Mouse (Mus musculus): Measurements from ENCODE around the gene Tiparp. TPM values are rescaled to one million over a fixed set of nuclear protein-coding genes. Genes with fewer than 3 reads are reported as not detected.

The Tiparp gene
- polyA plus RNA-seq, 1 experiment from 2014 or later = 38.6 TPM

DNA sequence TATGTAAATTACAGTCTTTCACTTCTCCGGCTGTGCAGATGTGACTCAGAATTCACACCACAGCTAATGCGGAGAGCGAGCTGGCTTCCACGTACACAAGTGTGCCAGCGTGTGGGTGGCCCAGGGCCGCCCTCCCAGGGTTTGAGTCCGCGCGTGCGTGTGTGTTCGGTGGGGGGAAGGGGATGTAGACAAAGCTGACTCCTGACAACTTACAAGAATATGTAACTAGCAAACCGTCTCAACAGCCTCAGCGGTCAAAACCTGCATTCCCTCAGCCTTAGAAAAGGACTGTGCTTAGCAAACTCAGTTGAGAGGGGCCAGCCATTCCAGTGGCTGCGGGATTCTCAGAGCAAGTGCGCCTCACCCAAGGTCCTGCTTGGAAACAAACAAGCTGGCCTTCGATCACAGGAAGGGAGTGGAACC is 58.3 kb downstream of the Tiparp start:
- Histone ChIP-seq H3K27ac (peak overlapping the region; percentile 64; the same call in 1 of the 2 replicates), H3K4me2 (peak overlapping the region; percentile 52), H3K4me1 (peaks cover 38% of the 10 kb centered on the region), H3K4me3 (peak overlapping the region; percentile 21), H3K36me3 (no peaks in the 10 kb centered on the region), H3K27me3 (no peaks in the 10 kb centered on the region), H3K9ac (peak overlapping the region; percentile 11; the same call in 1 of the 2 replicates), H3K9me3 (no peaks in the 10 kb centered on the region)
- WGBS = 8% methylated on average over 16 of the region's 16 CpGs
- ATAC-seq (ENCODE audit: insufficient number of reproducible peaks, insufficient read depth, low FRiP score, low TSS enrichment, low read depth) = 0 out of 2 replicates have a peak, but pooled peaks have one; percentile 40

DNA sequence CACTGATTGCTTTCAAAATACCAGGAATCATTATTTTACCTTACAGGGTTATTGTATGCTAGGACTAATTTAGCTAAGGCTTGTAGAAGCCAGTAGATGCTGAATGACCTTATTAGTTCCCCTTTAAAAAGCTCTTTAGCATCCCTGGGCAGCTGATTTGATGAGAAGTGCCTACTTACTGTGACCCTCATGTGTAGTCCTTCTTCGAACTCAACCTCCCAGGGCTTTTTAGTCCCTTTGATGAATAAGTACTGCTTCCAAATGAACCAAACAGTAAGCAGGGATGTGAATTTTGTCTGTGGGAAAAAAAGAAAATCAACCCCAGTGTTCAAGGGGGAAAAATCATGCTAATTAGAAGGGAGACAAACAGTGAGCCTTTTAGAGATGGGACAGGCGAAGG is 58.8 kb downstream of the Tiparp start:
- ATAC-seq (ENCODE audit: insufficient number of reproducible peaks, insufficient read depth, low FRiP score, low TSS enrichment, low read depth) = no peak
- no peaks in the 10 kb centered on the region for H3K9me3 ChIP-seq
- no peak overlapping the region for H3K4me3 ChIP-seq
- H3K27me3 ChIP-seq = no peaks in the 10 kb centered on the region
- peaks cover 38% of the 10 kb centered on the region for H3K4me1 ChIP-seq
- H3K4me2 ChIP-seq = peak overlapping the region; percentile 52
- 56% methylated on average over 2 of the region's 2 CpGs for WGBS
- H3K27ac ChIP-seq = peak overlapping the region; percentile 64; the same call in 1 of the 2 replicates
- H3K36me3 ChIP-seq = no peaks in the 10 kb centered on the region
- no peak overlapping the region for H3K9ac ChIP-seq

DNA sequence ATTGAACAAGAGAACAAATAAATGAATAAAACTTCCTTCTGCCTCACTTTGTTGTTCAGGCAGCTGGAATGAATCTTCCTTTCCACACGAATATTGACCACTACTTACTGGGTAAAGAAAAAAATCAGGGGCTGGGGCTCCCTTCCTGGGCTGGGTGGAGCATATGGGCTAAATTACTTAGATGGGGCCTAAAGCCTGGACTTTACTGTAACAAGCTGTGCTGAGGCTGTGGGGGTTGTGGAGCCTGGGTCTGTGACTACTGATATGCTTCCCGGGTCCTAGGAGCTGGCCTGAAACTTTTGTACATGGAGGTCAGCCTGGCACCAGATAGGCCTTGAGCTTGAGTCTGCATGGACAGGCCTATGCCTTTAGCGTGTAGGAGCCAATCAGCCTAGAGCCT is 60.2 kb downstream of the Tiparp start:
- no peaks in the 10 kb centered on the region for H3K9me3 ChIP-seq
- no peaks in the 10 kb centered on the region for H3K36me3 ChIP-seq
- H3K27me3 ChIP-seq = no peaks in the 10 kb centered on the region
- peak overlapping the region; percentile 64 for H3K27ac ChIP-seq
- no peak for ATAC-seq (ENCODE audit: insufficient number of reproducible peaks, insufficient read depth, low FRiP score, low TSS enrichment, low read depth)
- WGBS = 36% methylated on average over 3 of the region's 3 CpGs
- no peak overlapping the region for H3K4me2 ChIP-seq
- no peak overlapping the region for H3K4me3 ChIP-seq
- H3K9ac ChIP-seq = no peak overlapping the region
- peaks cover 38% of the 10 kb centered on the region for H3K4me1 ChIP-seq

DNA sequence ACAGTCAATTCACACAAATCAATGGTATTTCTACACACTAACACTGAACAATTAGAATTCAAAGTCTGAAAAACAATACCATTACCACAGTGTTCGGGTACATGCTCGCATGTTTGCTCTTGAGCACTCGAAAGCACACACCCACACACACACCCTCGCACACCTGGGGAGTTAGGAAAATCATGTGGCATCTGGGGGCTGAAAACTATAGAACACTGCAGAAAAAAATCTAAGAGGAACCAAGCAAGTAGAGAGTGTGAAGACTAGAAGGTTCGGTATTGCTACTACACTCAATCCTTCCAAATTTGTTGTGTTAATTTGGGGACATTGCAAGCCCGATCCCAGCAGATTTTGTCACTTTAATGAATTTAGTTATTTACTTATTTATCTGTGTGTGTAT is 64.6 kb downstream of the Tiparp start:
- Histone ChIP-seq H3K27me3 (no peaks in the 10 kb centered on the region), H3K4me2 (no peak overlapping the region), H3K4me3 (no peak overlapping the region), H3K9me3 (no peaks in the 10 kb centered on the region), H3K4me1 (peaks cover 29% of the 10 kb centered on the region), H3K27ac (no peak overlapping the region), H3K9ac (no peak overlapping the region), H3K36me3 (no peaks in the 10 kb centered on the region)
- WGBS = 94% methylated on average over 6 of the region's 6 CpGs
- no peak for ATAC-seq (ENCODE audit: insufficient number of reproducible peaks, insufficient read depth, low FRiP score, low TSS enrichment, low read depth)

DNA sequence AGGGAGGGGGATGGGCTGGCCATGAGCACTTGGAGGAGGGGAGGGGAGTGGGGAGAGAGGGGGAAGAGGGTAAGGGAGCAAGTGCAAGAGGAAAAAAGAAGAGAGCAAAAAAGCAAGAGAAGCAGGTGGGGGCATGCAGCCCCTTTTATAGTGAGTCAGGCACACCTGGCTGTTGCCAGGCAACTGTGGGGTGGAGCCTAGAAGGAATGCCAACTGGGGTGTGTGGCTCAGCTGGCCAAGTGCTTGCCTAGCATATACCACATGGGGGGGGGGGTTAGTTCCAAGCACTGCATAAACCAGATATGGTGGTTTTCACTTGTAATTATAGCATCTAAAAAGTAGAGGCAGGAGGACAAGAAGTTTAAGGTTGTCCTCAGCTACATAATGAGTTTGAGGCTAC is 66.3 kb downstream of the Tiparp start:
- ATAC-seq (ENCODE audit: insufficient number of reproducible peaks, insufficient read depth, low FRiP score, low TSS enrichment, low read depth) = 0 out of 2 replicates have a peak, but pooled peaks have one; percentile 20
- no peak overlapping the region for H3K9ac ChIP-seq
- H3K4me1 ChIP-seq = peaks cover 28% of the 10 kb centered on the region
- H3K36me3 ChIP-seq = no peaks in the 10 kb centered on the region
- no peak overlapping the region; the same call in 1 of the 2 replicates for H3K27ac ChIP-seq
- H3K4me3 ChIP-seq = no peak overlapping the region
- H3K9me3 ChIP-seq = no peaks in the 10 kb centered on the region
- no peak overlapping the region for H3K4me2 ChIP-seq
- no peaks in the 10 kb centered on the region for H3K27me3 ChIP-seq

DNA sequence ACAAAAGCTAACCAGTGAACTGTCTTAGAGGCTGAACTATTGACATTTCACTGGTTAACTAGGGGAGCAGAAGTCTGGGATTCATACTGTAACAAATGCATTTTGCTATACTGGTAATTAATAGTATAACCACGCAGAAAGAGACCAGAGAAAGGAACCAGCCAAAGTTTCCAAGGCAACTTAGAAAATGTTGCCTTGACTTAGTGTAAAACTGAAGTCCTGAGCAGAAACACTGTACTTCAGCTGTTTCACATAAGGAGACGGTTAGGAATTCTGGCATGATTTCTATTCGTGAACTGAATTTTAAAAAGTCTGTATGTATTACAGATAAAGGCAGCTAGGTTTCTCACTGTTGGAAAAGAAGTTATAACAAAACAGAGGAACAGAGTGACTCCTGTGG is 67.0 kb downstream of the Tiparp start:
- Histone ChIP-seq H3K9ac (no peak overlapping the region), H3K4me2 (no peak overlapping the region), H3K36me3 (no peaks in the 10 kb centered on the region), H3K4me1 (peaks cover 28% of the 10 kb centered on the region), H3K4me3 (no peak overlapping the region), H3K27ac (peak overlapping the region; percentile 80), H3K9me3 (no peaks in the 10 kb centered on the region), H3K27me3 (no peaks in the 10 kb centered on the region)
- no peak for ATAC-seq (ENCODE audit: insufficient number of reproducible peaks, insufficient read depth, low FRiP score, low TSS enrichment, low read depth)
- 30% methylated on average over 3 of the region's 3 CpGs for WGBS

DNA sequence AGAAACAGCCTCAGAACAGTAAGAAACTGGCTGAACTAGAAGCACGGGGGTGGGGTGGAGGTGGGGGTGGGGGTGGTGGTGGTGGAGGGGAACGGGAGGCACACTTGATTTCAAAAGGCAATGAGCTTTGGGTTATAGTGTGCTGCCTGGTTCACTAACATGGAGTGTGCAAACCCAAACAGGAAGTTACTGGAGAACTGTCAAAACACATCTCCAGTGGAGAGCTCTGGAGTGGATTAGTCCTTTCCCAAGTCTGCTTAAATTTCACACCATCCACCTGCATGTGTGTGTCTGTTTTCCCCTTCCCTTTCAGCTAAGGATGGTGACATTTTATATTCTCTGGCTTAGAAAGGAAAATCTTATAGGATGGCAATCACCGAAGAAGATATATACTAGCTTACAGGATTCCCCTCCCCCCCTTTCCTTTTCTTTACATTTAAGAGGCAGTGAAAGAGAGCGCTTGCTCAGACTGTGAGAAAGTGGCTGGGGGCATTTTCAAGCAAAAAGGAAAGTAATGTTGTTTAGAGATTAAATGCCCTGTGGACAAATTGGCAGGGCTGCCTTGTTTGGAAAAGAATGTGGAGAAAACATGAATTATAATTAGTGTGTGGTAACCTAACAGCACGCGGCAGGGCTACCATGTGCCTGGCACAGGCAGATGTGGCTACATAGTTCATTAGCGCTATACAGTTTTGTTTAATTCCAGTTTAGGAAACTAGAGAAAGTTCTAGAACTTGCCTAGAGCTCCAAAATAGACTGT is 70.0 kb downstream of the Tiparp start:
- ATAC-seq (ENCODE audit: insufficient number of reproducible peaks, insufficient read depth, low FRiP score, low TSS enrichment, low read depth) = no peak
- H3K4me3 ChIP-seq = no peak overlapping the region
- no peak overlapping the region for H3K27ac ChIP-seq
- no peak overlapping the region for H3K9ac ChIP-seq
- WGBS = 48% methylated on average over 7 of the region's 7 CpGs
- H3K4me2 ChIP-seq = no peak overlapping the region
- no peaks in the 10 kb centered on the region for H3K9me3 ChIP-seq
- H3K36me3 ChIP-seq = no peaks in the 10 kb centered on the region
- H3K4me1 ChIP-seq = peaks cover 44% of the 10 kb centered on the region
- H3K27me3 ChIP-seq = no peaks in the 10 kb centered on the region

DNA sequence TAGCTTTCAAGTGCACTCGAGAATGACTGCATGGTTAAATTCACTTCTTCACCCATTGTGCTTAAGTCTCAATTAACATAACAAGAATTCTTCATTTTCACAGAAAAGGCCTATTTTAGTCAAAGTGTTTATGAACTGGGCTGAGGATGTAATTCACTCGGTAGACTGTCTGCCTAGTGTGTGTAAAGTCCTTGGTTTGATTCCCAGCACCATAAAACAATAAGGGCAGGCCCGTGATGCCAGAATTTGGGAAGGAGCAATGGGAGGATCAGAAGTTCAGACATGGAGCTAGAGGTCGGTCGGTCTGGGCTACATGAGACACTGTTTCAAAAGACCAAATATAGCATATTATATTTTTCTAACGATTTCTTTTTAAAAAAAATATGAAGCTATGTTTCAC is 70.9 kb downstream of the Tiparp start:
- no peaks in the 10 kb centered on the region for H3K36me3 ChIP-seq
- no peaks in the 10 kb centered on the region for H3K9me3 ChIP-seq
- no peaks in the 10 kb centered on the region for H3K27me3 ChIP-seq
- no peak overlapping the region for H3K27ac ChIP-seq
- no peak overlapping the region for H3K9ac ChIP-seq
- ATAC-seq (ENCODE audit: insufficient number of reproducible peaks, insufficient read depth, low FRiP score, low TSS enrichment, low read depth) = no peak
- no peak overlapping the region for H3K4me3 ChIP-seq
- H3K4me2 ChIP-seq = no peak overlapping the region
- peaks cover 43% of the 10 kb centered on the region for H3K4me1 ChIP-seq
- 86% methylated on average over 6 of the region's 6 CpGs for WGBS

DNA sequence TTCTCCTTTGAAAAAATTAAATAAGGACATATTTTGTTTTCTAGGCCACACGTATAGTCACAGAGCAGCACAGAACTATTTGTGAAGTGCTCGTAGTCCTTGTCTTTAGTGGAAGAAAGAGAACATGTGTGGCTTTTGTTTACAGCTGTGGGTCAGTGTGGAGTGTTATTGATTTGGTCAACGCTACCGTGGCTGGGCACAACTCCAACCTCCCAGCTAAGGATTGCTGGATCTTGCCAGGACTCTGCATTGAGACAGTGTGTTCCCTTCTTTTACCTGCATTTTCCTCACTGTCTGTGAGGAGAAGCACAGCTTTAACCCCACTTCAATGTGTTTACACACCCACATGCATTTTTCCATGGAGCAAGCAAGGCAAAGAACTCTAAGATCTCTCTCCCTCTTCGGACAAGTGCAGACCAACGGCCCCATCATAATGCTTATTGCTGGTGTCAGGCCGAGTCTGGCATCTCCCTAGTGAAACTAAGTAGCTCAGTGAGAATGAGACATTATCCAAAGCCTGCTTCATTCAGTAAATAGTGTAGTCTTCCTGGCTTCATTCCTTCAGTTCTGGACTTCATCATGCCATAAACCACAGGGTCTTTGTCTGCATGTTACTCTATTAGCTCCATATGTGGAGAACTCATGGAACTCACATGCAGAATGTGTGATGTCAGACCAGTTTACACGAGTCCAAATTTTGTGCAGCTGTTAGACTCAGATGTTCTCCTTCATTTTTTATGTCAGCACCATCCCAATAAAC is 73.3 kb downstream of the Tiparp start:
- no peak overlapping the region for H3K9ac ChIP-seq
- peaks cover 26% of the 10 kb centered on the region for H3K4me1 ChIP-seq
- H3K4me2 ChIP-seq = no peak overlapping the region
- H3K4me3 ChIP-seq = no peak overlapping the region
- 57% methylated on average over 8 of the region's 8 CpGs for WGBS
- no peaks in the 10 kb centered on the region for H3K27me3 ChIP-seq
- peak overlapping the region; percentile 44; the same call in 1 of the 2 replicates for H3K27ac ChIP-seq
- peak; percentile 64; the same call in 1 of the 2 replicates for ATAC-seq (ENCODE audit: insufficient number of reproducible peaks, insufficient read depth, low FRiP score, low TSS enrichment, low read depth)
- H3K36me3 ChIP-seq = no peaks in the 10 kb centered on the region
- no peaks in the 10 kb centered on the region for H3K9me3 ChIP-seq

DNA sequence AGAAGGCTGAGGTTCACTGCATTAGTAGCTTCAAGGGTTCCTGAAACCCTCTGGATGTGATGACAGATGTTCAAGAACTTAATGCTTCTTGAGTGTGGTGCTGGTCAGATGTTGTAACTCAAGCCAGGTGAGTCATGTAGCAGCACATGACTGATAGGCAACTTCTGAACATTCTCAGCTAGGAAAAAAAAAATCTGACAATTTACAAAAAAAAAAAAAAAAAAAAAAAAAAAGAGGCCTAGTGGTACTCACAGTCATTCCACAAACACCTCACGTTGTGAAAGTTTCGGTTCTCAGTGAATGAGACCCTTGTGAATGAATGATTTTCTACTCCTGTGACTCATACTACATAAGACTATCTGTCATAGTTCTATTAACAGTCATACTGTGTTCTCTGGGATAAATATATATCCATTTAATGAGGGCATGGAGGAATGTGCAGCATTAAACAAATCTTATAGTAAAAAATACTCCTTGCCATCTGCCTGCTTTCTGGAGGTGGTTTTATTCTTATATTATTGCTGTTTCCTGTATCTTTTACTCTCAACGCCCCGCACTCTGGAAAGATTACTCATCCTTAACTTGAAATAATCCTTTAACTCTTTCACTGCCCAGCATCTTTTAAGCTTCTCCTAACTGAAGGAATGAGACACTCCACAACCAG is 75.3 kb downstream of the Tiparp start:
- peaks cover 21% of the 10 kb centered on the region for H3K4me1 ChIP-seq
- no peaks in the 10 kb centered on the region for H3K36me3 ChIP-seq
- 60% methylated on average over 4 of the region's 4 CpGs for WGBS
- H3K4me2 ChIP-seq = no peak overlapping the region
- ATAC-seq (ENCODE audit: insufficient number of reproducible peaks, insufficient read depth, low FRiP score, low TSS enrichment, low read depth) = no peak
- no peaks in the 10 kb centered on the region for H3K9me3 ChIP-seq
- H3K27me3 ChIP-seq = no peaks in the 10 kb centered on the region
- no peak overlapping the region for H3K4me3 ChIP-seq
- H3K9ac ChIP-seq = no peak overlapping the region
- H3K27ac ChIP-seq = no peak overlapping the region
